Mouse (Mus musculus): ENCODE data around the gene Mroh3. TPM values are rescaled to one million over a fixed set of nuclear protein-coding genes. Genes with fewer than 3 reads are reported as not detected.

Gene Mroh3
- total and polyA plus RNA-seq, 3 experiments: not detected

GRCm38 (mm10) chr1:136231596-136231995 lies 19.0 kb upstream of the Mroh3 start:
- H3K79me2 ChIP-seq (ENCODE audit: control insufficient read depth, insufficient read depth, low read length, poor library complexity): no peaks in the 10 kb centered on the region
- no peaks in the 10 kb centered on the region for H3K27me3 ChIP-seq (ENCODE audit: control insufficient read depth in 1 of 2, insufficient read depth in 2 of 2, low read length in 2 of 2)
- H3K27ac ChIP-seq (ENCODE audit: control insufficient read depth, low read depth, low read length): no peak overlapping the region
- H3K4me3 ChIP-seq (ENCODE audit: control insufficient read depth in 1 of 2, insufficient read depth in 1 of 2, low read depth in 2 of 2, low read length in 2 of 2): no peak overlapping the region
- H3K4me1 ChIP-seq (ENCODE audit: control insufficient read depth in 1 of 2, insufficient read depth in 2 of 2, low read length in 2 of 2): peaks cover 0 to 3% of the 10 kb centered on the region in 2 experiments; a peak in 1 of 4 replicates
- H3K9ac ChIP-seq (ENCODE audit: control insufficient read depth, low read depth, low read length, poor library complexity, severe bottlenecking): no peak overlapping the region
- no peak for DNase-seq (ENCODE audit: low read depth, low spot score)
- TF ChIP-seq USF1 (IDR thresholded peaks at IDR 0.05; ENCODE audit: low read depth, low read length): no peak
- no peak for TF ChIP-seq MAFK (IDR thresholded peaks at IDR 0.05; ENCODE audit: borderline replicate concordance, low read depth, low read length)
- no peak for TF ChIP-seq TCF12 (IDR thresholded peaks at IDR 0.05; ENCODE audit: low read depth, low read length)
- TF ChIP-seq GABPA (IDR thresholded peaks at IDR 0.05; ENCODE audit: low read depth, low read length): no peak
- TF ChIP-seq E2F4 (IDR thresholded peaks at IDR 0.05; ENCODE audit: borderline replicate concordance, low read depth, low read length): no peak
- no peak for TF ChIP-seq NELFE (IDR thresholded peaks at IDR 0.05; ENCODE audit: low read depth, low read length)
- TF ChIP-seq TBP (IDR thresholded peaks at IDR 0.05; ENCODE audit: low read depth, low read length): no peak
- no peak for TF ChIP-seq ZNF384 (IDR thresholded peaks at IDR 0.05; ENCODE audit: low read depth, low read length)
- no peak for TF ChIP-seq EP300 (IDR thresholded peaks at IDR 0.05; ENCODE audit: low read depth in 1 of 2, low read length in 2 of 2)
- no peak for TF ChIP-seq ZMIZ1 (IDR thresholded peaks at IDR 0.05; ENCODE audit: low read depth, low read length)
- no peak for TF ChIP-seq MEF2A (IDR thresholded peaks at IDR 0.05; ENCODE audit: extremely low read depth, insufficient replicate concordance, low read depth, low read length, poor library complexity, severe bottlenecking)
- no peak for TF ChIP-seq RAD21 (IDR thresholded peaks at IDR 0.05; ENCODE audit: low read depth, low read length)
- TF ChIP-seq UBTF (IDR thresholded peaks at IDR 0.05; ENCODE audit: borderline replicate concordance, insufficient read depth, low read depth, low read length): no peak
- TF ChIP-seq GATA1 (IDR thresholded peaks at IDR 0.05; ENCODE audit: low read depth, low read length): no peak
- no peak for TF ChIP-seq SIN3A (IDR thresholded peaks at IDR 0.05; ENCODE audit: low read length)
- TF ChIP-seq HCFC1 (IDR thresholded peaks at IDR 0.05; ENCODE audit: low read depth, low read length): no peak
- H3K9me3 ChIP-seq (replicated peaks; ENCODE audit: insufficient read depth, low read length): no peaks in the 10 kb centered on the region
- H3K36me3 ChIP-seq (ENCODE audit: control insufficient read depth in 1 of 2, insufficient read depth in 2 of 2, low read length in 2 of 2): peaks cover 0 to 3% of the 10 kb centered on the region in 2 experiments; a peak in 2 of 4 replicates

DNA sequence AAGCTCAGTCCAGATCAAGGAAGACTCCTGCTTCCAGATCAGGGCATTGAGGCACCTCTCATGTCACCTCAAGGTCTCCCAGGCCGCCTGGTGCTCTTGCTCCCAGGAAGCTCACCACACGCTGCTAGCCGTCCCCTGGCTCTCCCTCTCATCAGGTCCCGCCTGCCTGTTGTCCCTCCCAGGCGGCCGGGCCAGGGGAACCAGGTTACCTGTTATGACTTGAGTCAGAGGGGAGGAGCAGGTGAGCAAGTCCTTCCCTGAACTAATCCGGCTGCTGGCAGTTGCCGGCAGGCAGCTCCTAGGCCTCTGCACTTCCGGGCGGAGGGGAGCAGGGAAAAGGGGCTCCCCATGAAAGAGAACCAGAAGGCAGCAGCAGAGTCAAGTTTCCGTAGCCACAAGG lies 17.6 kb upstream of the Mroh3 start:
- Histone ChIP-seq H3K27me3 (ENCODE audit: control insufficient read depth in 1 of 2, insufficient read depth in 2 of 2, low read length in 2 of 2) (no peaks in the 10 kb centered on the region), H3K36me3 (ENCODE audit: control insufficient read depth in 1 of 2, insufficient read depth in 2 of 2, low read length in 2 of 2) (peaks cover 0 to 3% of the 10 kb centered on the region in 2 experiments; a peak in 2 of 4 replicates), H3K27ac (ENCODE audit: control insufficient read depth, low read depth, low read length) (no peak overlapping the region), H3K79me2 (ENCODE audit: control insufficient read depth, insufficient read depth, low read length, poor library complexity) (no peaks in the 10 kb centered on the region), H3K4me1 (ENCODE audit: control insufficient read depth in 1 of 2, insufficient read depth in 2 of 2, low read length in 2 of 2) (peaks cover 0 to 3% of the 10 kb centered on the region in 2 experiments; a peak in 1 of 4 replicates), H3K9ac (ENCODE audit: control insufficient read depth, low read depth, low read length, poor library complexity, severe bottlenecking) (no peak overlapping the region), H3K4me3 (ENCODE audit: control insufficient read depth in 1 of 2, insufficient read depth in 1 of 2, low read depth in 2 of 2, low read length in 2 of 2) (no peak overlapping the region), H3K9me3 (replicated peaks; ENCODE audit: insufficient read depth, low read length) (no peaks in the 10 kb centered on the region)
- no peak for TF ChIP-seq POLR2AphosphoS2 (IDR thresholded peaks at IDR 0.05; ENCODE audit: low read length)
- no peak for TF ChIP-seq CHD1 (IDR thresholded peaks at IDR 0.05; ENCODE audit: low read depth, low read length)
- no peak for TF ChIP-seq JUND (IDR thresholded peaks at IDR 0.05; ENCODE audit: low read depth, low read length)
- TF ChIP-seq POLR2AphosphoS5 (IDR thresholded peaks at IDR 0.05; ENCODE audit: borderline replicate concordance, low read depth, low read length): no peak
- TF ChIP-seq E2F4 (IDR thresholded peaks at IDR 0.05; ENCODE audit: borderline replicate concordance, low read depth, low read length): no peak
- no peak for TF ChIP-seq ZNF384 (IDR thresholded peaks at IDR 0.05; ENCODE audit: low read depth, low read length)
- no peak for TF ChIP-seq MAZ (IDR thresholded peaks at IDR 0.05; ENCODE audit: low read depth, low read length)
- no peak for TF ChIP-seq TCF12 (IDR thresholded peaks at IDR 0.05; ENCODE audit: low read depth, low read length)
- TF ChIP-seq UBTF (IDR thresholded peaks at IDR 0.05; ENCODE audit: borderline replicate concordance, insufficient read depth, low read depth, low read length): no peak
- no peak for TF ChIP-seq NRF1 (IDR thresholded peaks at IDR 0.05; ENCODE audit: insufficient read depth, low read depth, low read length, poor library complexity, severe bottlenecking)
- no peak for TF ChIP-seq MYB (IDR thresholded peaks at IDR 0.05; ENCODE audit: low read depth, low read length)
- no peak for TF ChIP-seq EP300 (IDR thresholded peaks at IDR 0.05; ENCODE audit: low read depth in 1 of 2, low read length in 2 of 2)
- TF ChIP-seq POLR2A (IDR thresholded peaks at IDR 0.05; ENCODE audit: control insufficient read depth in 1 of 2, insufficient read depth in 1 of 2, low read depth in 1 of 2, low read length in 2 of 2, poor library complexity in 1 of 2): no peak
- TF ChIP-seq MEF2A (IDR thresholded peaks at IDR 0.05; ENCODE audit: extremely low read depth, insufficient replicate concordance, low read depth, low read length, poor library complexity, severe bottlenecking): no peak
- no peak for TF ChIP-seq CTCF (IDR thresholded peaks at IDR 0.05 in 2 of 3, conservative IDR thresholded peaks at IDR 0.05 in 1 of 3; ENCODE audit: control insufficient read depth in 1 of 3, insufficient read depth in 1 of 3, low read depth in 2 of 3, low read length in 3 of 3, poor library complexity in 1 of 3, severe bottlenecking in 1 of 3)
- no peak for TF ChIP-seq ZKSCAN1 (IDR thresholded peaks at IDR 0.05; ENCODE audit: low read depth, low read length)
- no peak for TF ChIP-seq NELFE (IDR thresholded peaks at IDR 0.05; ENCODE audit: low read depth, low read length)
- TF ChIP-seq HCFC1 (IDR thresholded peaks at IDR 0.05; ENCODE audit: low read depth, low read length): no peak
- no peak for TF ChIP-seq GABPA (IDR thresholded peaks at IDR 0.05; ENCODE audit: low read depth, low read length)
- no peak for TF ChIP-seq ELF1 (IDR thresholded peaks at IDR 0.05; ENCODE audit: low read depth, low read length)
- DNase-seq (ENCODE audit: low read depth, low spot score): no peak
